Mouse (Mus musculus): ENCODE measurements around the gene Bsg. TPM values are rescaled to one million over a fixed set of nuclear protein-coding genes. Genes with fewer than 3 reads are reported as not detected.

The Bsg gene
- polyA plus RNA-seq, 1 experiment: 1,268 TPM

GRCm38 (mm10) chr10:79743161-79743560, 38.9 kb downstream of the Bsg start:
- no peak overlapping the region for H3ac ChIP-seq (ENCODE audit: control insufficient read depth, insufficient read length)
- no peaks in the 10 kb centered on the region for H3K27me3 ChIP-seq (ENCODE audit: control insufficient read depth, insufficient read depth, insufficient read length)
- no peak overlapping the region for H3K4me2 ChIP-seq (ENCODE audit: low read depth)
- TF ChIP-seq REST (IDR thresholded peaks at IDR 0.05; ENCODE audit: insufficient read depth, insufficient read length) (no peak), SRF (IDR thresholded peaks at IDR 0.05; ENCODE audit: control insufficient read depth, insufficient read length, low read depth) (no peak), TCF3 (IDR thresholded peaks at IDR 0.05; ENCODE audit: insufficient read length, low read depth) (no peak), POLR2AphosphoS2 (IDR thresholded peaks at IDR 0.05; ENCODE audit: insufficient read length, low read depth) (no peak), E2F4 (IDR thresholded peaks at IDR 0.05; ENCODE audit: insufficient read depth) (no peak), MYOD1 (IDR thresholded peaks at IDR 0.05; ENCODE audit: control insufficient read depth in 1 of 3, insufficient read length in 2 of 3, low read depth in 2 of 3) (no peak), MAX (IDR thresholded peaks at IDR 0.05; ENCODE audit: low read depth) (no peak), TCF12 (IDR thresholded peaks at IDR 0.05; ENCODE audit: insufficient read depth, poor library complexity, severe bottlenecking) (no peak), CEBPB (IDR thresholded peaks at IDR 0.05; ENCODE audit: insufficient read depth, poor library complexity, severe bottlenecking) (no peak), USF1 (IDR thresholded peaks at IDR 0.05; ENCODE audit: low read depth) (no peak), MYOG (IDR thresholded peaks at IDR 0.05; ENCODE audit: control insufficient read depth in 1 of 3, insufficient read depth in 1 of 3, insufficient read length in 2 of 3, low read depth in 2 of 3) (no peak), POLR2A (IDR thresholded peaks at IDR 0.05; ENCODE audit: insufficient read length, low read depth) (no peak)
- H3K79me2 ChIP-seq (ENCODE audit: control insufficient read depth, insufficient read depth): peaks cover 10% of the 10 kb centered on the region
- H3K36me3 ChIP-seq (ENCODE audit: control insufficient read depth, insufficient read depth): peaks cover 26% of the 10 kb centered on the region
- H3K4me3 ChIP-seq: no peak overlapping the region

DNA sequence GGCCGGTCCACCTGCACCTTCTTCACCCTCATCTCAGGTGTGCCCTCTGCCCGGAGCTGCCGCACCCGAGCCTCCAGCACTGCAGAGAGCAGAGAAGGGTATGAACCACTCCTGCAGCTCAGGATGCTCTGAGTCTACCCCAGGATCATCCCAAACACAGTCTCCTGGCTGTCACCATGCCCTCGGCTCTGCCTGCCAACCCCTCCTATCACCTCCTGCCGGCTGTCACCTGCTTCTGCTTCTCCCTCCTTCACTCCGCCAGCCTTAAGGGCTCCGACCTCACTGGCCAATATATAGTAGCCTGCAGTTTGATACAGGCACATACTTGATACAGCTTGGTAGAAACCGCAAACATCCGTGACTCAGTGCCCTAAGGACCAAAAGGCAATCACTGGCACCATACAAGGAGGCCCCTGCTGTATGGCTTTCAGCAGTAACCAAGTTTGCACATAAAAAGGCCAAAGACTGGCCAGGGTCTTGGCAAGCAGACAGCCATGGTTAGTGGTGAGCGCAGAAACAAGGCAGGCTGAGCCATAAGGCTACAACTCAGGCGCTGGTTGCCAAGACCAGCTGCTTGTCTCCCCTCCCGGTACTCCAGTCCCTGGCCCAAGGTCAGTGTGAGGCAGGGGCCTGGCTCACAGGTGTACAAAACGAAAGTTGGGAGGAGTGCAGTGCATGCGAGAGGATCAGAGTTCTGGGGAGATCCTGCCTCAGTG, 39.5 kb downstream of the Bsg start:
- H3ac ChIP-seq (ENCODE audit: control insufficient read depth, insufficient read length): no peak overlapping the region
- no peaks in the 10 kb centered on the region for H3K27me3 ChIP-seq (ENCODE audit: control insufficient read depth, insufficient read depth, insufficient read length)
- peaks cover 20% of the 10 kb centered on the region for H3K36me3 ChIP-seq (ENCODE audit: control insufficient read depth, insufficient read depth)
- no peak overlapping the region for H3K4me2 ChIP-seq (ENCODE audit: low read depth)
- H3K79me2 ChIP-seq (ENCODE audit: control insufficient read depth, insufficient read depth): peaks cover 10% of the 10 kb centered on the region
- no peak for TF ChIP-seq USF1 (IDR thresholded peaks at IDR 0.05; ENCODE audit: low read depth)
- TF ChIP-seq MAX (IDR thresholded peaks at IDR 0.05; ENCODE audit: low read depth): no peak
- no peak for TF ChIP-seq MYOD1 (IDR thresholded peaks at IDR 0.05; ENCODE audit: control insufficient read depth in 1 of 3, insufficient read length in 2 of 3, low read depth in 2 of 3)
- no peak for TF ChIP-seq TCF12 (IDR thresholded peaks at IDR 0.05; ENCODE audit: insufficient read depth, poor library complexity, severe bottlenecking)
- TF ChIP-seq POLR2A (IDR thresholded peaks at IDR 0.05; ENCODE audit: insufficient read length, low read depth): no peak
- TF ChIP-seq CEBPB (IDR thresholded peaks at IDR 0.05; ENCODE audit: insufficient read depth, poor library complexity, severe bottlenecking): no peak
- TF ChIP-seq E2F4 (IDR thresholded peaks at IDR 0.05; ENCODE audit: insufficient read depth): no peak
- no peak for TF ChIP-seq TCF3 (IDR thresholded peaks at IDR 0.05; ENCODE audit: insufficient read length, low read depth)
- TF ChIP-seq POLR2AphosphoS2 (IDR thresholded peaks at IDR 0.05; ENCODE audit: insufficient read length, low read depth): no peak
- TF ChIP-seq REST (IDR thresholded peaks at IDR 0.05; ENCODE audit: insufficient read depth, insufficient read length): no peak
- TF ChIP-seq MYOG (IDR thresholded peaks at IDR 0.05; ENCODE audit: control insufficient read depth in 1 of 3, insufficient read depth in 1 of 3, insufficient read length in 2 of 3, low read depth in 2 of 3): no peak
- TF ChIP-seq SRF (IDR thresholded peaks at IDR 0.05; ENCODE audit: control insufficient read depth, insufficient read length, low read depth): no peak
- H3K4me3 ChIP-seq: no peak overlapping the region

DNA sequence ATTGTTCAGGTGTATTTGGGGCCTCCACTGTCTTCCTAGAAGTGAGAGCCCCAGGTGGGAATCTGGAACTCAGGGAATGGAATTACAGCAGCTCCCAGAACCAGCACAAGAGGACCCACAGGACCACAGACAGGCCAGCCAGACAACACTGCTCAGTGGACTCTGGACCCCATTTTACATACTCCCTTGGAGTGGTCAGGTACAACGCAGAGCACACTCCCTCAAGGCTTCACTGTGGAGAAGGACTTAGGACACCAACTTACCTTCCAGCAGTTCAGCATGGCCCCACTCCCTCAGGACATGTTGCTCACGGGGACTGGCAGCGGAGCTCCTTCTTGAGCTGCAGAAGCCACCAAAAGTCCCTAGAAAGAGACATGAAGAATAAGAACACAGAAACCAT, 41.1 kb downstream of the Bsg start:
- peaks cover 12% of the 10 kb centered on the region for H3K36me3 ChIP-seq (ENCODE audit: control insufficient read depth, insufficient read depth)
- peak overlapping the region; percentile 97 for H3K4me2 ChIP-seq (ENCODE audit: low read depth)
- peaks cover 10% of the 10 kb centered on the region for H3K79me2 ChIP-seq (ENCODE audit: control insufficient read depth, insufficient read depth)
- TF ChIP-seq MYOD1 (IDR thresholded peaks at IDR 0.05; ENCODE audit: control insufficient read depth in 1 of 3, insufficient read length in 2 of 3, low read depth in 2 of 3) (no peak), REST (IDR thresholded peaks at IDR 0.05; ENCODE audit: insufficient read depth, insufficient read length) (no peak), CEBPB (IDR thresholded peaks at IDR 0.05; ENCODE audit: insufficient read depth, poor library complexity, severe bottlenecking) (no peak), POLR2AphosphoS2 (IDR thresholded peaks at IDR 0.05; ENCODE audit: insufficient read length, low read depth) (no peak), MYOG (IDR thresholded peaks at IDR 0.05; ENCODE audit: control insufficient read depth in 1 of 3, insufficient read depth in 1 of 3, insufficient read length in 2 of 3, low read depth in 2 of 3) (no peak), E2F4 (IDR thresholded peaks at IDR 0.05; ENCODE audit: insufficient read depth) (no peak), TCF12 (IDR thresholded peaks at IDR 0.05; ENCODE audit: insufficient read depth, poor library complexity, severe bottlenecking) (no peak), SRF (IDR thresholded peaks at IDR 0.05; ENCODE audit: control insufficient read depth, insufficient read length, low read depth) (no peak), MAX (IDR thresholded peaks at IDR 0.05; ENCODE audit: low read depth) (no peak), USF1 (IDR thresholded peaks at IDR 0.05; ENCODE audit: low read depth) (no peak), TCF3 (IDR thresholded peaks at IDR 0.05; ENCODE audit: insufficient read length, low read depth) (no peak), POLR2A (IDR thresholded peaks at IDR 0.05; ENCODE audit: insufficient read length, low read depth) (no peak)
- no peak overlapping the region for H3ac ChIP-seq (ENCODE audit: control insufficient read depth, insufficient read length)
- H3K4me3 ChIP-seq: peak overlapping the region; percentile 52
- no peaks in the 10 kb centered on the region for H3K27me3 ChIP-seq (ENCODE audit: control insufficient read depth, insufficient read depth, insufficient read length)

GRCm38 (mm10) chr10:79745898-79746773, 41.8 kb downstream of the Bsg start, which contains the start of gene Polrmt:
Polrmt (minus strand) TSS chr10:79746581.
- TF ChIP-seq POLR2AphosphoS2 (IDR thresholded peaks at IDR 0.05; ENCODE audit: insufficient read length, low read depth) (peak; percentile 68), SRF (IDR thresholded peaks at IDR 0.05; ENCODE audit: control insufficient read depth, insufficient read length, low read depth) (peak; percentile 85), POLR2A (IDR thresholded peaks at IDR 0.05; ENCODE audit: insufficient read length, low read depth) (peak; percentile 94), TCF3 (IDR thresholded peaks at IDR 0.05; ENCODE audit: insufficient read length, low read depth) (no peak), E2F4 (IDR thresholded peaks at IDR 0.05; ENCODE audit: insufficient read depth) (no peak)
- H3K79me2 ChIP-seq (ENCODE audit: control insufficient read depth, insufficient read depth): peaks cover 10% of the 10 kb centered on the region
- H3K27me3 ChIP-seq (ENCODE audit: control insufficient read depth, insufficient read depth, insufficient read length): no peaks in the 10 kb centered on the region
- H3K4me3 ChIP-seq: peak within 1 kb of the TSS; percentile 52
- H3K4me2 ChIP-seq (ENCODE audit: low read depth): peak within 1 kb of the TSS; percentile 97
- H3K36me3 ChIP-seq (ENCODE audit: control insufficient read depth, insufficient read depth): peaks cover 5% of the 10 kb centered on the region
- no peak within 1 kb of the TSS for H3ac ChIP-seq (ENCODE audit: control insufficient read depth, insufficient read length)
